Mouse (Mus musculus) ovary, adult 2 months (tissue): Measurements from ENCODE around the gene Lurap1. TPM values are rescaled to one million over a fixed set of nuclear protein-coding genes. Genes with fewer than 3 reads are reported as not detected.

Source experiments
- polyA plus RNA-seq: library from polyadenylated mRNA; depleted of rRNA; stranded (reverse); fragments of >200 nt; gene quantifications from 2 replicates; pipeline ENCODE4 v1.2.3, GENCODE M21; 2012; rRNA removed

Gene Lurap1
- 5.6 and 6.4 TPM in 2 replicates for polyA plus RNA-seq

GRCm38 (mm10) chr4:116151238-116151637, at the start of gene Lurap1:
Lurap1 (minus strand) TSS chr4:116151338.

GRCm38 (mm10) chr4:116173072-116173471, 21.9 kb upstream of the Lurap1 start, which contains the start of the genes 1700042G07Rik and Gm49337:
1700042G07Rik (plus strand) TSS chr4:116173372.
Gm49337 (plus strand) TSS chr4:116173384.

GRCm38 (mm10) chr4:116167404-116167803, 16.3 kb upstream of the Lurap1 start, which contains the start of gene Tspan1:
Tspan1 (minus strand) TSS chr4:116167601.

GRCm38 (mm10) chr4:116123602-116124519, 27.3 kb downstream of the Lurap1 start, which contains the start of the genes Rad54l and Pomgnt1:
Rad54l (minus strand) TSS chr4:116123690.
Pomgnt1 (plus strand) TSS chr4:116123840.

Other genes starting within 250 kb of the Lurap1 start
- gene Dmbx1, start 211.4 kb downstream of the Lurap1 start, polyA plus RNA-seq = 0.15 and 0.16 TPM in 2 replicates
- gene Faah, start 133.4 kb downstream of the Lurap1 start, polyA plus RNA-seq = 11.5 and 18.0 TPM in 2 replicates
- gene Nsun4, start 97.5 kb downstream of the Lurap1 start, polyA plus RNA-seq = 8.4 and 9.2 TPM in 2 replicates
- gene Uqcrh, start 76.3 kb downstream of the Lurap1 start, polyA plus RNA-seq = 31.1 and 52.0 TPM in 2 replicates
- gene Lrrc41, start 76.1 kb downstream of the Lurap1 start, polyA plus RNA-seq = 214 and 217 TPM in 2 replicates
- gene Rad54l, start 27.6 kb downstream of the Lurap1 start, polyA plus RNA-seq = 1.9 and 3.0 TPM in 2 replicates
- 58.1 and 58.2 TPM in 2 replicates for gene Pomgnt1, start 27.5 kb downstream of the Lurap1 start, polyA plus RNA-seq
- gene Tspan1, start 16.3 kb upstream of the Lurap1 start, polyA plus RNA-seq = 14.3 and 19.8 TPM in 2 replicates
- gene 1700042G07Rik, start 22.0 kb upstream of the Lurap1 start, polyA plus RNA-seq = not detected in 2 replicates
- not detected in 2 replicates for gene Gm49337, start 22.0 kb upstream of the Lurap1 start, polyA plus RNA-seq
- 17.8 and 24.6 TPM in 2 replicates for gene Pik3r3, start 70.3 kb upstream of the Lurap1 start, polyA plus RNA-seq